Mouse (Mus musculus): ENCODE data around the gene Mier1. TPM values are rescaled to one million over a fixed set of nuclear protein-coding genes. Genes with fewer than 3 reads are reported as not detected.

Mier1 gene
- polyA plus RNA-seq, 1 experiment from 2014 or later, result 29.5 TPM

DNA sequence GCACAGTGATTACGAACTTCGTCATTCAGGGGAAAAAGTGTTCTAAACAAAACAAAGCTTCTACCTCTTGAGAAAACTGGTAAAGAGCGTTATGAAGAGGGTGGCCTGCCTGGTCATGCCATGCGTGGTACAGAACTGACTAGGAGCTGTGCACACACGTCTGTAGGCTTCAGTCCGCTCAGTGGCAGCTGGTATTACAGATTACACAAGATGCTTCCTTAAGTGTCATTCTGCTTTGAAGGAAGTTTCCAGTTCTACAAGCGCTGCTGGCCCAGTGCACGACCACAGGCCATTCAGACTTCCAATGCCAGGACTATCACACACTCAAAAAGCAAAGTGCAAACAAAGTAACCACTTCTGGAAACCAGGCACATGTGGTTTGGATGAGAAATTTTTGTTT lies 83.2 kb downstream of the Mier1 start:
- no peaks in the 10 kb centered on the region for H3K4me1 ChIP-seq (replicated peaks; ENCODE audit: control insufficient read depth, insufficient read depth, low read length)

DNA sequence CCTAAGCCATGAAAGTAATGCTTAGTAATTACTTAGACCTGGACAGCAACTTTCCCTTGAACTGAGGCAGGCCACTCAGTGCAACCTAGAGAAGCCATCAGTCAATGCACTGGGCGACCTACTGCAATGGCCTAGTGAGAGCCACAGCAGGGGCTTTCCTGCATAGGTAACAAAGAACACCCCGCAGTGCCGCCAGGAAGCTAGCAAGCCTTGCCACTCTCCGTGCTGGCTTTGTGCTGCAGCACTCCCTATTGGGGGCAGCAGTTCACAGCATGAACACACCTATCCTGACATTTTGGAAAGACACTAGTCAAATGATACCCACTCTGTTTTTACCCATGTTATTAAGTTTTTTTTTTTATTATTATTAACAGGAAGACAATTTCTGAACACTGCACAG lies 84.9 kb downstream of the Mier1 start:
- no peak for ATAC-seq
- no peak overlapping the region for H3K4me3 ChIP-seq (ENCODE audit: low read depth, low read length)
- H3K36me3 ChIP-seq (ENCODE audit: control insufficient read depth, insufficient read depth), result peaks cover 45% of the 10 kb centered on the region
- H3K27ac ChIP-seq (ENCODE audit: low read depth, low read length), result no peak overlapping the region
- peak; percentile 15; the same call in 1 of the 2 replicates for TF ChIP-seq CTCF (IDR thresholded peaks at IDR 0.05; ENCODE audit: low read depth)
- 56% methylated on average over 4 of the region's 4 CpGs for WGBS
- H3K4me1 ChIP-seq (replicated peaks; ENCODE audit: control insufficient read depth, insufficient read depth, low read length), result no peaks in the 10 kb centered on the region
- no peaks in the 10 kb centered on the region for H3K9me3 ChIP-seq (ENCODE audit: control insufficient read depth)
- H3K4me2 ChIP-seq (replicated peaks; ENCODE audit: low read depth), result no peak overlapping the region
- H3K9ac ChIP-seq (ENCODE audit: low read depth, low read length), result no peak overlapping the region
- H3K27me3 ChIP-seq (replicated peaks; ENCODE audit: control insufficient read depth, insufficient read depth, low read length), result no peaks in the 10 kb centered on the region

More for the DNA sequence above, 83.2 kb downstream of the Mier1 start:
- Histone ChIP-seq H3K9ac (ENCODE audit: low read depth, low read length) (no peak overlapping the region), H3K36me3 (ENCODE audit: control insufficient read depth, insufficient read depth) (peaks cover 48% of the 10 kb centered on the region), H3K4me2 (replicated peaks; ENCODE audit: low read depth) (no peak overlapping the region), H3K9me3 (ENCODE audit: control insufficient read depth) (peaks cover 1% of the 10 kb centered on the region; the same call in 1 of the 2 replicates), H3K4me3 (ENCODE audit: low read depth, low read length) (no peak overlapping the region), H3K27me3 (replicated peaks; ENCODE audit: control insufficient read depth, insufficient read depth, low read length) (no peaks in the 10 kb centered on the region), H3K27ac (ENCODE audit: low read depth, low read length) (no peak overlapping the region)
- no peak for ATAC-seq
- TF ChIP-seq CTCF (IDR thresholded peaks at IDR 0.05; ENCODE audit: low read depth), result no peak
- 88% methylated on average over 8 of the region's 8 CpGs for WGBS

- ATAC-seq, result no peak
- TF ChIP-seq CTCF (IDR thresholded peaks at IDR 0.05; ENCODE audit: low read depth), result no peak
- H3K4me1 ChIP-seq (replicated peaks; ENCODE audit: control insufficient read depth, insufficient read depth, low read length), result no peaks in the 10 kb centered on the region
Measured at GRCm38 (mm10) chr4:103200046-103200445, 85.9 kb downstream of the Mier1 start.

DNA sequence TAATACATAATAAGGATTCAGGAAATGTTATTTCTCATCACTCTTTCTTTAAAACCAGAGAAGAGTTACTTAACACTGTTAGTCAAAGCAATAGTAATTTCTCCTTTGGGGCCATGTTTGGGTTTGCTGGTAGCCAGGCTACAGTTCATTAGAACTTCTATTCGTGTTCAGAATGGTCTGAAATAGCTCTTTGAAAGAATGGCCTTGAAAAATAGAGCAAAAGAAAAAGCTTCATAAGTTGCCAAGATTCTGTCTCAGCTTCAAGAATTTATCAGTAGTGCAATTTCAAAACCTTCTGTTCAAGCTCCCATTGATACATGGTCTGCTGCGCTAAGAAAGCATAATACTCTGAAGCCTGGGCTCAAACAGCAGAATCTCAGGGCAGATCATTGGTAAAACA lies 89.5 kb downstream of the Mier1 start:
- no peak overlapping the region for H3K4me3 ChIP-seq (ENCODE audit: low read depth, low read length)
- no peak overlapping the region for H3K4me2 ChIP-seq (replicated peaks; ENCODE audit: low read depth)
- no peak overlapping the region for H3K9ac ChIP-seq (ENCODE audit: low read depth, low read length)
- no peaks in the 10 kb centered on the region for H3K27me3 ChIP-seq (replicated peaks; ENCODE audit: control insufficient read depth, insufficient read depth, low read length)
- ATAC-seq, result no peak
- WGBS, result 81% methylated on average over 2 of the region's 2 CpGs
- H3K9me3 ChIP-seq (ENCODE audit: control insufficient read depth), result no peaks in the 10 kb centered on the region
- TF ChIP-seq CTCF (IDR thresholded peaks at IDR 0.05; ENCODE audit: low read depth), result no peak
- H3K36me3 ChIP-seq (ENCODE audit: control insufficient read depth, insufficient read depth), result peaks cover 44% of the 10 kb centered on the region
- H3K4me1 ChIP-seq (replicated peaks; ENCODE audit: control insufficient read depth, insufficient read depth, low read length), result no peaks in the 10 kb centered on the region
- H3K27ac ChIP-seq (ENCODE audit: low read depth, low read length), result no peak overlapping the region

More at GRCm38 (mm10) chr4:103200046-103200445, 85.9 kb downstream of the Mier1 start:
- no peaks in the 10 kb centered on the region for H3K9me3 ChIP-seq (ENCODE audit: control insufficient read depth)
- H3K27me3 ChIP-seq (replicated peaks; ENCODE audit: control insufficient read depth, insufficient read depth, low read length), result no peaks in the 10 kb centered on the region
- no peak overlapping the region for H3K4me2 ChIP-seq (replicated peaks; ENCODE audit: low read depth)
- no peak overlapping the region for H3K9ac ChIP-seq (ENCODE audit: low read depth, low read length)
- H3K36me3 ChIP-seq (ENCODE audit: control insufficient read depth, insufficient read depth), result peaks cover 43% of the 10 kb centered on the region
- WGBS, result 88% methylated on average over 1 of the region's 1 CpGs
- no peak overlapping the region for H3K4me3 ChIP-seq (ENCODE audit: low read depth, low read length)
- no peak overlapping the region for H3K27ac ChIP-seq (ENCODE audit: low read depth, low read length)

GRCm38 (mm10) chr4:103208553-103208952 lies 94.4 kb downstream of the Mier1 start:
- Histone ChIP-seq H3K9ac (ENCODE audit: low read depth, low read length) (no peak overlapping the region), H3K36me3 (ENCODE audit: control insufficient read depth, insufficient read depth) (peaks cover 42% of the 10 kb centered on the region), H3K4me3 (ENCODE audit: low read depth, low read length) (no peak overlapping the region), H3K4me1 (replicated peaks; ENCODE audit: control insufficient read depth, insufficient read depth, low read length) (no peaks in the 10 kb centered on the region), H3K27ac (ENCODE audit: low read depth, low read length) (no peak overlapping the region), H3K9me3 (ENCODE audit: control insufficient read depth) (no peaks in the 10 kb centered on the region), H3K4me2 (replicated peaks; ENCODE audit: low read depth) (no peak overlapping the region), H3K27me3 (replicated peaks; ENCODE audit: control insufficient read depth, insufficient read depth, low read length) (no peaks in the 10 kb centered on the region)
- 90% methylated on average over 1 of the region's 1 CpGs for WGBS
- ATAC-seq, result no peak
- no peak for TF ChIP-seq CTCF (IDR thresholded peaks at IDR 0.05; ENCODE audit: low read depth)

DNA sequence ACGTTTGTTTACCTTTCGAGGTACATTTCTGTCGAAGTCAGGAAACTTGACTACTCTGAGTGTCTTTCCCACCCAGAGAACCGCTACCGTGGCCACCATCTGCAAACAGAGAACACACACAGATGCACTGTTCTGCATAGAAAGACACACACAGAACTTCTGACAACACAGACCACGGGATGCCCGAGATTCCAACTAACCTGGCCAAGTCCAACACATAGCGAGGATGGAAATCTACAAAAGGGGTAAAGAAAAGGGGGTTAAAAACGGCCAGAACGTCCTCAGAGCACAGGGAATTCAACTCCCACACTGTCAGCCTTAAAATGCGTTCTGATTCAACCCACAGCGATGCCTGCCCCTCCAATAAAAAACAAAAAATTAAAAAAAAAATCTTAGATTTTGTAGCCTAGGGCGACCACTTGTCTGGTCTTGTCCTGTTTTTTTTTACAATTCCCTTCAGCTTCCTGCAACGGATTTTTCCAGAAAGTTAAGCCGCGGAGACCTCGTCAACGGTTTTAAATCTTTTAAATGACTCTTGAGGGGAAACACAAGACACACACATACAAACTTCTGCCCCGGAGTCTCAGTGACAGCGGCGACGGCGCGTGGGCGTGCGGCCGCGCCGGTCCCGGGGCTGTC lies 99.8 kb downstream of the Mier1 start:
- Histone ChIP-seq H3K27me3 (replicated peaks; ENCODE audit: control insufficient read depth, insufficient read depth, low read length) (no peaks in the 10 kb centered on the region), H3K36me3 (ENCODE audit: control insufficient read depth, insufficient read depth) (peaks cover 12% of the 10 kb centered on the region), H3K4me1 (replicated peaks; ENCODE audit: control insufficient read depth, insufficient read depth, low read length) (no peaks in the 10 kb centered on the region), H3K9ac (ENCODE audit: low read depth, low read length) (peak overlapping the region; percentile 97), H3K4me3 (ENCODE audit: low read depth, low read length) (peak overlapping the region; percentile 98), H3K27ac (ENCODE audit: low read depth, low read length) (peak overlapping the region; percentile 96), H3K9me3 (ENCODE audit: control insufficient read depth) (no peaks in the 10 kb centered on the region), H3K4me2 (replicated peaks; ENCODE audit: low read depth) (peak overlapping the region; percentile 93)
- 2% methylated on average over 30 of the region's 30 CpGs for WGBS
- no peak for TF ChIP-seq CTCF (IDR thresholded peaks at IDR 0.05; ENCODE audit: low read depth)
- ATAC-seq, result no peak

Data from intestine, postnatal 0 days (tissue).